Mouse (Mus musculus): Measurements from ENCODE around the gene Fgfr2. TPM values are rescaled to one million over a fixed set of nuclear protein-coding genes. Genes with fewer than 3 reads are reported as not detected.
"Not testable (repeated sequence)": the region's sequence is repeated elsewhere in the genome, so short reads cannot be mapped to it uniquely, and the experiment has no call there.

The Fgfr2 gene
- polyA plus RNA-seq, 1 experiment, result 114 TPM

DNA sequence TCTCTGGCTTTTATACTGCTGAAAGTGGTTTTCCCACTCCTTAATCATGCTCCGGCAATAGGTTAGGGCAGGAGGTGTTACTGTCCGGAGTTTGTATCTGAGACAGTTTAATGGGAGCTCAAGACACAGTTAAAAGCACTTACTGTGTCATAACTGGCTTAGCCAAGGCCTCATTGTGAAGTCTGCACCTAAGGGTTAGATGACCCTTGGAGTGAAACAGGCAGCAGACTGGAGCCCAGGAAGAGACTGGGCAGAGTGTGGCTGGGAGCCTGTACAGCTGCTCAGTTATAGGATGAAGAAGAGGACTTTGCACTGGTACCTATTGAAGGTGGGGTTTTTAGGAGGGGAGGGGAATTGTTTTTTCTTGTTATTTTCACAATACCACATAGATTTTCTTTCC, 1976.9 kb downstream of the Fgfr2 start, which contains the start of gene 4933402N03Rik:
4933402N03Rik (minus strand) TSS at position 101 of the 400 bp plus-strand sequence.
- no peak within 1 kb of the TSS for H3K4me3 ChIP-seq (replicated peaks; ENCODE audit: extremely low read depth, low read depth, low read length)
- DNase-seq, result no peak
- 78% methylated on average over 2 of the region's 2 CpGs for WGBS
- no peak for TF ChIP-seq POLR2A (IDR thresholded peaks at IDR 0.05; ENCODE audit: borderline replicate concordance, extremely low read depth, low read depth, low read length)
- TF ChIP-seq CTCF (IDR thresholded peaks at IDR 0.05; ENCODE audit: insufficient read depth, low read length), result no peak
- H3K4me1 ChIP-seq (ENCODE audit: control insufficient read depth, insufficient read depth, low read length), result no peaks in the 10 kb centered on the region

DNA sequence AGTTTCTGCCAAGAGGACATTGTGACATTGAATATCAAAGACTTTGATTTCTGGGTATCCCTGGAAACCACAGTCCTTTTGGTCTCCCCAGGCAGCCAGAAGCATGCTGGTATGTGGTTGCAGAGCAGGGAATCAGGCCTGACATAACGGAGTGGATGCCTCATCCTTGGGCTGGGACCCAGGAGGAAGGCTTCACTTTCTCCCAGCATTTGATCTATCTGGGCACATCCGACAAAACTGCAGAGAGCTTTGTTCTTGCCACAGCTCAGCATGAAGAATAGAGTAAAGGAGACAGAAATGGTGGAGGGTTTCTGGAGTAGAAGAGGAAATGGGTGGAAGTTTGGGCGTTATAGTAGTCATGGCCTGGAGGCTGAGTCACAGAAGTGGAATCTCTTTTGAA, 1990.0 kb downstream of the Fgfr2 start:
- WGBS, result 56% methylated on average over 3 of the region's 3 CpGs
- Histone ChIP-seq H3K4me1 (ENCODE audit: control insufficient read depth, insufficient read depth, low read length) (no peaks in the 10 kb centered on the region), H3K4me3 (replicated peaks; ENCODE audit: extremely low read depth, low read depth, low read length) (no peak overlapping the region)
- no peak for DNase-seq
- no peak for TF ChIP-seq CTCF (IDR thresholded peaks at IDR 0.05; ENCODE audit: insufficient read depth, low read length)
- no peak for TF ChIP-seq POLR2A (IDR thresholded peaks at IDR 0.05; ENCODE audit: borderline replicate concordance, extremely low read depth, low read depth, low read length)

DNA sequence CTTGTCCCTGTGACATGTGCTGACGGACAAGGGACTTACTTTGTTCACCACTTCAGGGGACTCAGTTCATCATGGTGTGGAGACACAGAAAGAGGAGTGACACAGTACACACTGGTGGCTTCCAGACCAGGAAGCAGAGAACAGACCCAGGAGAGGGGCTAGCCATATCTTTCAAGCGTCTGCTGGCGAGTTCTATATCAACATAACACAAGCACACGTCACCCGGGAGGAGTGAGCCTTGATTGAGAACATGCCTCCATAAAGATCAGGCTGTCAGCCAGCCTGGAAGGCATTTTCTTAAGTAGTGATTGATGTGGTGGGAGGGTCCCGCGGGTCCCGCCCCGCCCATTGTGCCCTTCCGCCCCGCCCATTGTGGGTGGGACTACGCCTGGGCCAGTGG, 1993.1 kb downstream of the Fgfr2 start:
- no peak for DNase-seq
- WGBS, result 56% methylated on average over 12 of the region's 12 CpGs
- no peak overlapping the region for H3K4me3 ChIP-seq (replicated peaks; ENCODE audit: extremely low read depth, low read depth, low read length)
- no peak for TF ChIP-seq POLR2A (IDR thresholded peaks at IDR 0.05; ENCODE audit: borderline replicate concordance, extremely low read depth, low read depth, low read length)
- H3K4me1 ChIP-seq (ENCODE audit: control insufficient read depth, insufficient read depth, low read length), result no peaks in the 10 kb centered on the region

DNA sequence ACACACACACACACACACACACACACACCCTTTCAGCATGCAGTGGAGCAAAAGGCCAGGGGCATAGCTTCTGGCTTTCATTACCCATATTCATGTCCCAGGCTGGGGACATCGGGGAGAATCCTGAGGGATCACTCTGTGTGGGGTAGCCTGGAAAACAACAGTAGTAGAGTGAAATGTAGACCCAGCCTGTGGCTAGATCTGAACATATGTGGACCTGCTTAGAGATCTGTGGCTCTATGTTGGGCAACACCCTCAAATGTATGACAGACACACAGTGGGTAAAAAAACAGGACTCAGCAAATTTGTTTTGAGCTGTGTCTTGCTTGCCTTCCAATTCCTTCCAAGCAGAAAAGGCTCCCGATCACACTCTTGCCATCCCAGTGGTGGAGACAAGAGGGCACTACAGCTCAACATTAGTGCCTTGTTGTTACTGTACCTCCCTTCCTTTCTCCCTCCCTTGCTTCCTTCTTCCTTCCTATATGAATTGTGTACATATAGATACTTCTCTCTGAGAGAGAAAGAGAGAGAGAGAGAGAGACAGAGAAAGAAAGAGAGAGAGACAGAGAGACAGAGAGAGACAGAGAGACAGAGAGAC, 2000.8 kb downstream of the Fgfr2 start:
- no peak for DNase-seq
- Histone ChIP-seq H3K4me3 (replicated peaks; ENCODE audit: extremely low read depth, low read depth, low read length) (no peak overlapping the region), H3K4me1 (ENCODE audit: control insufficient read depth, insufficient read depth, low read length) (no peaks in the 10 kb centered on the region)
- WGBS, result 79% methylated on average over 2 of the region's 2 CpGs
- TF ChIP-seq POLR2A (IDR thresholded peaks at IDR 0.05; ENCODE audit: borderline replicate concordance, extremely low read depth, low read depth, low read length) (no peak), CTCF (IDR thresholded peaks at IDR 0.05; ENCODE audit: insufficient read depth, low read length) (no peak)

GRCm38 (mm10) chr7:131114434-131114833, 2008.7 kb downstream of the Fgfr2 start:
- 58% methylated on average over 2 of the region's 2 CpGs for WGBS
- DNase-seq, result no peak
- TF ChIP-seq POLR2A (IDR thresholded peaks at IDR 0.05; ENCODE audit: borderline replicate concordance, extremely low read depth, low read depth, low read length) (no peak), CTCF (IDR thresholded peaks at IDR 0.05; ENCODE audit: insufficient read depth, low read length) (no peak)
- H3K4me1 ChIP-seq (ENCODE audit: control insufficient read depth, insufficient read depth, low read length), result no peaks in the 10 kb centered on the region
- no peak overlapping the region for H3K4me3 ChIP-seq (replicated peaks; ENCODE audit: extremely low read depth, low read depth, low read length)

DNA sequence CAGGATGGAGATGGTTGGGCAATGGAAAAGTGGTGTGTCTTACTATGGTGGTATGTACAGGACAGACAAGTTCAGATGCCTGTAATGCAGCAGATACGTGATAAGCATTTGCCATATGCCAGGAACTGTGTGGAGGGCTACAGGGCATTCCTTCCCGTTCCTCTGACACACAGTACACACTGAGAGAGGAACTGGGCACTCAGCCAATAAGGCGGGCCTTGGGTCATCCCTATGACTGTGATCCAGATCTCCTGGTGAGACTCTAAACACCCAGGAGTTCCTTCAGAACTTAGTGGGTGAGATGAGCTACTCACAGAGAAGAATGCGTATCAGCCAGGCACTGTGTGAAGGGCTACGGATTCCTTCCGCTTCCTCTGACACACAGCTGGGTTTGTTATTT, 2009.5 kb downstream of the Fgfr2 start:
- no peak for TF ChIP-seq POLR2A (IDR thresholded peaks at IDR 0.05; ENCODE audit: borderline replicate concordance, extremely low read depth, low read depth, low read length)
- TF ChIP-seq CTCF (IDR thresholded peaks at IDR 0.05; ENCODE audit: insufficient read depth, low read length), result no peak
- H3K4me1 ChIP-seq (ENCODE audit: control insufficient read depth, insufficient read depth, low read length), result no peaks in the 10 kb centered on the region
- H3K4me3 ChIP-seq (replicated peaks; ENCODE audit: extremely low read depth, low read depth, low read length), result no peak overlapping the region
- DNase-seq, result peak; percentile 3
- 37% methylated on average over 6 of the region's 6 CpGs for WGBS

GRCm38 (mm10) chr7:131112486-131112885, 2010.7 kb downstream of the Fgfr2 start:
- WGBS, result 30% methylated on average over 3 of the region's 3 CpGs
- DNase-seq, result peak; percentile 34

DNA sequence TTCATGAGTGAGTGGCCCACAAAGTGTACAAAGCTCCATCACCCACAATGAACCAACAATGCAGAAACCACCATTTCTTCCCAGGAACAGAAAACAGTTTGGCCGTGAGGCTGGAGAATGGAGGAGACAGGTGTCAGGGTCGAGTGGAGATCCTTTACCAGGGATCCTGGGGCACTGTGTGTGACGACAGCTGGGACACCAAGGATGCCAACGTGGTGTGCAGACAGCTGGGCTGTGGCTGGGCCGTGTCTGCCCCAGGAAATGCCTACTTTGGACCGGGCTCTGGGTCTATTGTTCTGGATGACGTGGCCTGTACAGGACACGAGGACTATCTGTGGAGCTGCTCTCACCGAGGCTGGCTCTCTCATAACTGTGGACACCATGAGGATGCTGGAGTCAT, 2040.7 kb downstream of the Fgfr2 start:
- 76% methylated on average over 9 of the region's 9 CpGs for WGBS
- DNase-seq; H3K4me1 ChIP-seq (ENCODE audit: control insufficient read depth, insufficient read depth, low read length); H3K4me3 ChIP-seq (replicated peaks; ENCODE audit: extremely low read depth, low read depth, low read length): not testable (repeated sequence)

More at GRCm38 (mm10) chr7:131112486-131112885, 2010.7 kb downstream of the Fgfr2 start:
- TF ChIP-seq CTCF (IDR thresholded peaks at IDR 0.05; ENCODE audit: insufficient read depth, low read length) (peak; percentile 71), POLR2A (IDR thresholded peaks at IDR 0.05; ENCODE audit: borderline replicate concordance, extremely low read depth, low read depth, low read length) (no peak)
- Histone ChIP-seq H3K4me3 (replicated peaks; ENCODE audit: extremely low read depth, low read depth, low read length) (no peak overlapping the region), H3K4me1 (ENCODE audit: control insufficient read depth, insufficient read depth, low read length) (no peaks in the 10 kb centered on the region)

- DNase-seq, result no peak
- no peak overlapping the region for H3K4me3 ChIP-seq (replicated peaks; ENCODE audit: extremely low read depth, low read depth, low read length)
- WGBS, result 3% methylated on average over 1 of the region's 1 CpGs
- no peaks in the 10 kb centered on the region for H3K4me1 ChIP-seq (ENCODE audit: control insufficient read depth, insufficient read depth, low read length)
- TF ChIP-seq CTCF (IDR thresholded peaks at IDR 0.05; ENCODE audit: insufficient read depth, low read length) (no peak), POLR2A (IDR thresholded peaks at IDR 0.05; ENCODE audit: borderline replicate concordance, extremely low read depth, low read depth, low read length) (no peak)
Measured at GRCm38 (mm10) chr7:131075956-131076355, 2047.2 kb downstream of the Fgfr2 start.

DNA sequence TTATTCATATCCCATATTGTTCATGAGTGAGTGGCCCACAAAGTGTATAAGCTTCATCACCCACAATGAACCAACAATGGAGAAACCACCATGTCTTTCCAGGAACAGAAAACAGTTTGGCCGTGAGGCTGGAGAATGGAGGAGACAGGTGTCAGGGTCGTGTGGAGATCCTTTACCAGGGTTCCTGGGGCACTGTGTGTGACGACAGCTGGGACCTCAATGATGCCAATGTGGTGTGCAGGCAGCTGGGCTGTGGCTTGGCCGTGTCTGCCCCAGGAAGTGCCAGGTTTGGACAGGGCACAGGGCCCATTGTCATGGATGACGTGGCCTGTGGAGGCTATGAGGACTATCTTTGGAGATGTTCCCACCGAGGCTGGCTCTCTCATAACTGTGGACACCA, 2049.1 kb downstream of the Fgfr2 start:
- not testable (repeated sequence) for DNase-seq; H3K4me1 ChIP-seq (ENCODE audit: control insufficient read depth, insufficient read depth, low read length); H3K4me3 ChIP-seq (replicated peaks; ENCODE audit: extremely low read depth, low read depth, low read length)
- WGBS, result 72% methylated on average over 6 of the region's 6 CpGs

GRCm38 (mm10) chr7:131073476-131073875, 2049.7 kb downstream of the Fgfr2 start:
- H3K4me3 ChIP-seq (replicated peaks; ENCODE audit: extremely low read depth, low read depth, low read length); H3K4me1 ChIP-seq (ENCODE audit: control insufficient read depth, insufficient read depth, low read length); DNase-seq: not testable (repeated sequence)
- WGBS, result 67% methylated on average over 3 of the region's 3 CpGs

DNA sequence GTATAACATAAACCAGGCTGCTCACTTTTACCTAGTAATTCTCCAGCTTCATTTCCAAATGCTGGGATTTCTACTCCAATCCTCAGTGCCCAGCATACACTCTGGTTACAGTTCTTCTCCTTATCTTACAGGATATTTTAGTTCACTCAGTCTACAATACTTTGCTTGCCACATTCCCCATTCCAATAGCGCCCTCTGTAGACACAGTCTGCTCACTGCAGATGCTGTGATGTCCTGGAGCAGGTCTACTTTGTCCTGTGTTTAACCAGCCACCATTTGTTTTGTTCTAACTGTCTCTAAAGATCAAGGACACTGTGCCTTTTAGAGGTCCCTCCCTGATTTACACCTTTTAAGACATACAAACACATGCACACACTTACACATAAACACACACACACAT, 2055.0 kb downstream of the Fgfr2 start:
- H3K4me1 ChIP-seq (ENCODE audit: control insufficient read depth, insufficient read depth, low read length); H3K4me3 ChIP-seq (replicated peaks; ENCODE audit: extremely low read depth, low read depth, low read length): not testable (repeated sequence)
- DNase-seq, result peak; percentile 9
- 4% methylated on average over 1 of the region's 1 CpGs for WGBS
